Mouse (Mus musculus): ENCODE data around the gene Syap1.
"Not testable (repeated sequence)": the region's sequence is repeated elsewhere in the genome, so short reads cannot be mapped to it uniquely, and the experiment has no call there.

Gene Syap1

GRCm38 (mm10) chrX:162830313-162830712 is 57.9 kb downstream of the Syap1 start:
- not testable (repeated sequence) for DNase-seq (ENCODE audit: low read depth, low spot score)

- DNase-seq (ENCODE audit: low read depth, low spot score) = no peak
These were observed 58.5 kb downstream of the Syap1 start for GRCm38 (mm10) chrX:162829741-162830140.

GRCm38 (mm10) chrX:162829203-162829708 is 59.0 kb downstream of the Syap1 start, which contains the start of gene Txlng:
Gene Txlng (minus strand): TSS chrX:162829454.
- peak; percentile 96 for DNase-seq (ENCODE audit: low read depth, low spot score)

GRCm38 (mm10) chrX:162828783-162829182 is 59.5 kb downstream of the Syap1 start:
- DNase-seq (ENCODE audit: low read depth, low spot score) = no peak

- peak; percentile 22 for DNase-seq (ENCODE audit: low read depth, low spot score)
These were observed 60.2 kb downstream of the Syap1 start for GRCm38 (mm10) chrX:162828016-162828415.

Measured in A20 (cell line).